Mouse (Mus musculus): ENCODE data around the gene Map4k4. TPM values are rescaled to one million over a fixed set of nuclear protein-coding genes. Genes with fewer than 3 reads are reported as not detected.

The Map4k4 gene
- polyA plus RNA-seq, 1 experiment = 0.01 TPM

GRCm38 (mm10) chr1:40022472-40023135 is 121.9 kb downstream of the Map4k4 start:
- TF ChIP-seq GATA1 (IDR thresholded peaks at IDR 0.05; ENCODE audit: low read length) = no peak

GRCm38 (mm10) chr1:40023206-40023605 is 122.5 kb downstream of the Map4k4 start:
- no peak for TF ChIP-seq GATA1 (IDR thresholded peaks at IDR 0.05; ENCODE audit: low read length)

- no peak for TF ChIP-seq GATA1 (IDR thresholded peaks at IDR 0.05; ENCODE audit: low read length)
Measured at GRCm38 (mm10) chr1:40023748-40024147, 123.0 kb downstream of the Map4k4 start.

GRCm38 (mm10) chr1:40024554-40025320 is 124.0 kb downstream of the Map4k4 start:
- TF ChIP-seq GATA1 (IDR thresholded peaks at IDR 0.05; ENCODE audit: low read length) = no peak

GRCm38 (mm10) chr1:40025416-40025815 is 124.7 kb downstream of the Map4k4 start:
- TF ChIP-seq GATA1 (IDR thresholded peaks at IDR 0.05; ENCODE audit: low read length) = no peak

- TF ChIP-seq GATA1 (IDR thresholded peaks at IDR 0.05; ENCODE audit: low read length) = no peak
Measured at GRCm38 (mm10) chr1:40027116-40027620, 126.5 kb downstream of the Map4k4 start.

- TF ChIP-seq GATA1 (IDR thresholded peaks at IDR 0.05; ENCODE audit: low read length) = no peak
Measured at GRCm38 (mm10) chr1:40028207-40028998, 127.7 kb downstream of the Map4k4 start.

- TF ChIP-seq GATA1 (IDR thresholded peaks at IDR 0.05; ENCODE audit: low read length) = no peak
Measured at GRCm38 (mm10) chr1:40029597-40029996, 128.9 kb downstream of the Map4k4 start.

- TF ChIP-seq GATA1 (IDR thresholded peaks at IDR 0.05; ENCODE audit: low read length) = no peak
Measured at GRCm38 (mm10) chr1:40030287-40030975, 129.7 kb downstream of the Map4k4 start.

- TF ChIP-seq GATA1 (IDR thresholded peaks at IDR 0.05; ENCODE audit: low read length) = no peak
Measured at GRCm38 (mm10) chr1:40030976-40031356, 130.3 kb downstream of the Map4k4 start.

GRCm38 (mm10) chr1:40031626-40032025 is 130.9 kb downstream of the Map4k4 start:
- no peak for TF ChIP-seq GATA1 (IDR thresholded peaks at IDR 0.05; ENCODE audit: low read length)

GRCm38 (mm10) chr1:40033315-40033714 is 132.6 kb downstream of the Map4k4 start:
- no peak for TF ChIP-seq GATA1 (IDR thresholded peaks at IDR 0.05; ENCODE audit: low read length)

- no peak for TF ChIP-seq GATA1 (IDR thresholded peaks at IDR 0.05; ENCODE audit: low read length)
Measured at GRCm38 (mm10) chr1:40033743-40034420, 133.2 kb downstream of the Map4k4 start.

GRCm38 (mm10) chr1:40037831-40038230 is 137.1 kb downstream of the Map4k4 start:
- TF ChIP-seq GATA1 (IDR thresholded peaks at IDR 0.05; ENCODE audit: low read length) = no peak

- TF ChIP-seq GATA1 (IDR thresholded peaks at IDR 0.05; ENCODE audit: low read length) = no peak
Measured at GRCm38 (mm10) chr1:40045686-40046085, 145.0 kb downstream of the Map4k4 start.
